Mouse (Mus musculus) G1E-ER4 (cell line): Measurements from ENCODE around the gene Ankrd50. TPM values are rescaled to one million over a fixed set of nuclear protein-coding genes. Genes with fewer than 3 reads are reported as not detected.

Experiments
- GATA1 ChIP-seq: IDR thresholded peaks from one replicate; pipeline ENCODE4 v1.8.0; 2012; ENCODE audit warnings: low read length, inconsistent platforms
- polyA plus RNA-seq: library from polyadenylated mRNA; stranded (reverse); fragments of >175 nt; gene quantifications from 2 replicates; pipeline ENCODE4 v1.2.3, GENCODE M21; 2012

Gene Ankrd50
- polyA plus RNA-seq, 1 experiment: not detected

GRCm38 (mm10) chr3:38475587-38475986 lies 9.1 kb downstream of the Ankrd50 start:
- TF ChIP-seq GATA1: no peak

GRCm38 (mm10) chr3:38473138-38473537 lies 11.5 kb downstream of the Ankrd50 start:
- TF ChIP-seq GATA1: no peak

- no peak for TF ChIP-seq GATA1
Observed at GRCm38 (mm10) chr3:38471516-38471915, 13.1 kb downstream of the Ankrd50 start.

GRCm38 (mm10) chr3:38468131-38468530 lies 16.5 kb downstream of the Ankrd50 start:
- no peak for TF ChIP-seq GATA1

- TF ChIP-seq GATA1: no peak
Observed at GRCm38 (mm10) chr3:38466880-38467405, 17.7 kb downstream of the Ankrd50 start.

- no peak for TF ChIP-seq GATA1
Observed at GRCm38 (mm10) chr3:38466139-38466538, 18.5 kb downstream of the Ankrd50 start.

- TF ChIP-seq GATA1: no peak
Observed at GRCm38 (mm10) chr3:38463149-38463548, 21.5 kb downstream of the Ankrd50 start.

GRCm38 (mm10) chr3:38461742-38462141 lies 22.9 kb downstream of the Ankrd50 start:
- no peak for TF ChIP-seq GATA1

GRCm38 (mm10) chr3:38460250-38460624 lies 24.4 kb downstream of the Ankrd50 start:
- no peak for TF ChIP-seq GATA1

GRCm38 (mm10) chr3:38459507-38460249 lies 25.0 kb downstream of the Ankrd50 start:
- no peak for TF ChIP-seq GATA1

- no peak for TF ChIP-seq GATA1
Observed at GRCm38 (mm10) chr3:38457041-38457440, 27.6 kb downstream of the Ankrd50 start.

GRCm38 (mm10) chr3:38452199-38452598 lies 32.4 kb downstream of the Ankrd50 start:
- no peak for TF ChIP-seq GATA1

GRCm38 (mm10) chr3:38446586-38446985 lies 38.1 kb downstream of the Ankrd50 start:
- no peak for TF ChIP-seq GATA1

GRCm38 (mm10) chr3:38443875-38444274 lies 40.8 kb downstream of the Ankrd50 start:
- no peak for TF ChIP-seq GATA1

GRCm38 (mm10) chr3:38440564-38440991 lies 44.1 kb downstream of the Ankrd50 start:
- TF ChIP-seq GATA1: no peak

- no peak for TF ChIP-seq GATA1
Observed at GRCm38 (mm10) chr3:38436596-38436995, 48.0 kb downstream of the Ankrd50 start.

- TF ChIP-seq GATA1: no peak
Observed at GRCm38 (mm10) chr3:38435828-38436227, 48.8 kb downstream of the Ankrd50 start.
